Mouse (Mus musculus) kidney, embryonic 14.5 days (tissue): ENCODE data around the gene Tatdn2. TPM values are rescaled to one million over a fixed set of nuclear protein-coding genes. Genes with fewer than 3 reads are reported as not detected.

ENCODE experiments used
- ATAC-seq: fragments of 200-750 bp; cut with Nextera tagmentation; 2 replicates; pipeline ENCODE4 v1.8.0; 2017; ENCODE audit warnings: moderate number of reproducible peaks, mild to moderate bottlenecking, moderate TSS enrichment, moderate library complexity; ENCODE audit not compliant: low FRiP score, low TSS enrichment
- H3K27ac ChIP-seq: fragments of 300-500 bp; sonication (generic); 2 replicates; pipeline ENCODE4 v1.5.1; 2014; ENCODE audit warnings: low read depth, mild to moderate bottlenecking, low read length, moderate library complexity, mixed read lengths
- H3K27me3 ChIP-seq: fragments of 300-500 bp; sonication (generic); 2 replicates; pipeline ENCODE4 v1.6.1; 2014; ENCODE audit warnings: mild to moderate bottlenecking, low read length; ENCODE audit not compliant: control insufficient read depth, insufficient read depth
- H3K36me3 ChIP-seq: fragments of 300-500 bp; sonication (generic); 2 replicates; pipeline ENCODE4 v1.6.1; 2014; ENCODE audit warnings: low read length, mixed read lengths; ENCODE audit not compliant: control insufficient read depth, insufficient read depth
- H3K4me1 ChIP-seq: fragments of 300-500 bp; sonication (generic); 2 replicates; pipeline ENCODE4 v1.6.1; 2014; ENCODE audit warnings: low read length, mixed read lengths; ENCODE audit not compliant: control insufficient read depth, insufficient read depth
- H3K4me2 ChIP-seq: fragments of 300-500 bp; sonication (generic); replicated peaks from 2 replicates; pipeline ENCODE4 v1.6.1; 2014; ENCODE audit warnings: low read depth, mild to moderate bottlenecking, low read length
- H3K4me3 ChIP-seq: fragments of 300-500 bp; sonication (generic); 2 replicates; pipeline ENCODE4 v1.5.1; 2014; ENCODE audit warnings: mild to moderate bottlenecking, low read length
- H3K9ac ChIP-seq: fragments of 300-500 bp; sonication (generic); 2 replicates; pipeline ENCODE4 v1.6.1; 2014; ENCODE audit warnings: low read depth, mild to moderate bottlenecking, low read length, moderate library complexity
- H3K9me3 ChIP-seq: fragments of 300-500 bp; sonication (generic); 2 replicates; pipeline ENCODE4 v1.6.1; 2016; ENCODE audit warnings: low read length; ENCODE audit not compliant: control insufficient read depth
- WGBS: fragments of 180-500 bp; shearing (Covaris S2); extraction: QIAGEN DNeasy Blood & Tissue Kit; methylation state at CpG from one replicate; pipeline ENCODE4 v1.1.7; 2014; 5-methylcytosine and 5-hydroxymethylcytosine counted together
- polyA plus RNA-seq: library from polyadenylated mRNA; unstranded; fragments of >200 nt; fragmentation: Nextera tagmentation; extraction: Ambion mirVana; gene quantifications from 2 replicates; pipeline ENCODE4 v1.2.1, GENCODE M21; 2014

The Tatdn2 gene
- polyA plus RNA-seq, 1 experiment from 2014 or later = 0.93 TPM

DNA sequence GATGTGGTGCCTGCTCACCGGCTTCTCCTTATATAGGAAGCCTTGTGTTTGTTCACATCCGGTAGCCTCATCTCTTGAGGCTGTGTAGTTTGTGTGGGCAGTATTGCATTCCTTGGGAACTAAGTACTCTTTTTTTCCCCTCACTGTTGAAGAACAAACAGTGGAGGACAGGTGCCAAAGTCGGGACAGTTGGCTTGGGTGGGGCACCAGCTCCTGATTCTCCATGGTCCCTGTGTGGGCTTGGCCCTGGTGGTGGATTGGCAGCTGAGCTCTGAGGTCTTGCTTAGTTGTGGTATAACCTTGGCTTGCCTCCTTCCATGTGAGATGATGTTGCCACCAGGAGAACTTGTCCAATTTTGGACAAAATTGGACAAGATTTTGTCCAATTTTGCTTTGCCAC is 23.0 kb downstream of the Tatdn2 start, which contains the start of gene Ghrl:
TSS of gene Ghrl (minus strand) at position 3 of the 400 bp plus-strand sequence.
- Histone ChIP-seq H3K4me1 (no peaks in the 10 kb centered on the region), H3K9ac (no peak within 1 kb of the TSS), H3K36me3 (peaks cover 49% of the 10 kb centered on the region), H3K4me2 (no peak within 1 kb of the TSS), H3K9me3 (no peaks in the 10 kb centered on the region), H3K4me3 (no peak within 1 kb of the TSS), H3K27me3 (no peaks in the 10 kb centered on the region), H3K27ac (no peak within 1 kb of the TSS)
- 93% methylated on average over 3 of the region's 3 CpGs for WGBS
- no peak for ATAC-seq

DNA sequence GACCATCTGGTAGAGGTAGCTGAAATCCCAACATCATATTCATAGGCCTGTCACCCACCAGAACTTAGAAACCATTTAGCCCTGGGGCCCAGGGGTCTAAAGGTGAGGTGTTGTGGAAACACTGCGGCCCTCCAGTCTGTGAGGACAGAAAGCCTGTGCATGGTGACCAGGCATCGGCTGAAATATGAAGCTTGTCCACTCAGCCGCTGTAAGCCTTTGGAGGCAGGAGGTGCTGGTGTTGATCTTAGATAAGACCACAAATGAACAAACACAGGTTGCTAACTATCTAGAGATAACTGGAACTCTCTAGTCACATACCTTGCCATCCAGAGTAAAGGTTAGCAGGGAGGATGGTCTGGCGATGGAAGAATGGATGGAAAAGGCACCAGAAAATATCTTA is 24.2 kb downstream of the Tatdn2 start:
- H3K9ac ChIP-seq = no peak overlapping the region
- ATAC-seq = no peak
- H3K4me3 ChIP-seq = no peak overlapping the region
- H3K4me2 ChIP-seq = no peak overlapping the region
- WGBS = 85% methylated on average over 4 of the region's 4 CpGs
- no peaks in the 10 kb centered on the region for H3K9me3 ChIP-seq
- H3K27me3 ChIP-seq = no peaks in the 10 kb centered on the region
- H3K4me1 ChIP-seq = no peaks in the 10 kb centered on the region
- H3K36me3 ChIP-seq = peaks cover 49% of the 10 kb centered on the region
- H3K27ac ChIP-seq = no peak overlapping the region

DNA sequence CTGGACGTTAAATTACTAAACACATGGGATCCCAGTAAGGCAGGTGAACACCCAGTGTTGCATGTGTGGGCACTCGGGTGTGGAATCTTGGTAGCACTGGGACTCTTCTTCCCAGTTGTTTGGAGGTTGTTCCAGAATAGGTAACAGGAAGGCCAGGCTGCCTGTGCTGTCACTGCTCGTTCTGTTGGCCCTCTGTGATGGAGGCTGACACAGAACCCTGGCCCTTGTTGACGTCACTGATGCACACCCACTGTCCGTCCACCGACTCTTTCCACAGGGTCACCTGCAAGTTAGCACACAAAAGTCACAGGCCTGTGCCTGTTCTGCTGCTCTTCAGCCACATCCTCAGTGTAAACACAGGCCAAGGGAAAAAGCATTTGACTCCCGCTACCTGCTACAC is 31.3 kb downstream of the Tatdn2 start:
- Histone ChIP-seq H3K4me3 (no peak overlapping the region), H3K4me1 (no peaks in the 10 kb centered on the region), H3K9ac (no peak overlapping the region), H3K4me2 (no peak overlapping the region), H3K27ac (no peak overlapping the region), H3K27me3 (no peaks in the 10 kb centered on the region), H3K36me3 (peaks cover 86% of the 10 kb centered on the region), H3K9me3 (no peaks in the 10 kb centered on the region)
- no peak for ATAC-seq
- WGBS = 90% methylated on average over 7 of the region's 7 CpGs

DNA sequence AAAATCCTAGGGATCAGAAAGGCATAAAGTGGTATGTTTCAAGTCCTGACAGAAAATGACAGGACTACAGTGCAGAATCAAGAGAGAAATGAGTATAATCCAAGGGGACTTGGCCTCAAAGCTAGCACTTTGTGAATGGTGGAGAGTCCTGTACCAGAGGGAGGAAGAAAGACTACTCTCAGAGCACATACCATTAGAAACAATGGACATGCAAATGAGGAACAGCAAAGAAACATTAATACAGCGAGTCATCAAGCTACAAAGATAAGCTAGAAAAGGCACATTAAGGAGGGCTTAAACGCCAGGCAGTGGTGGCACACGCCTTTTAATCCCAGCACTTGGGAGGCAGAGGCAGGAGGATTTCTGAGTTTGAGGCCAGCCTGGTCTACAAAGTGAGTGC is 34.4 kb downstream of the Tatdn2 start:
- Histone ChIP-seq H3K9me3 (no peaks in the 10 kb centered on the region), H3K9ac (no peak overlapping the region), H3K36me3 (peaks cover 100% of the 10 kb centered on the region), H3K27ac (no peak overlapping the region), H3K27me3 (no peaks in the 10 kb centered on the region), H3K4me2 (no peak overlapping the region), H3K4me1 (no peaks in the 10 kb centered on the region), H3K4me3 (no peak overlapping the region)
- 90% methylated on average over 3 of the region's 3 CpGs for WGBS
- ATAC-seq = no peak

DNA sequence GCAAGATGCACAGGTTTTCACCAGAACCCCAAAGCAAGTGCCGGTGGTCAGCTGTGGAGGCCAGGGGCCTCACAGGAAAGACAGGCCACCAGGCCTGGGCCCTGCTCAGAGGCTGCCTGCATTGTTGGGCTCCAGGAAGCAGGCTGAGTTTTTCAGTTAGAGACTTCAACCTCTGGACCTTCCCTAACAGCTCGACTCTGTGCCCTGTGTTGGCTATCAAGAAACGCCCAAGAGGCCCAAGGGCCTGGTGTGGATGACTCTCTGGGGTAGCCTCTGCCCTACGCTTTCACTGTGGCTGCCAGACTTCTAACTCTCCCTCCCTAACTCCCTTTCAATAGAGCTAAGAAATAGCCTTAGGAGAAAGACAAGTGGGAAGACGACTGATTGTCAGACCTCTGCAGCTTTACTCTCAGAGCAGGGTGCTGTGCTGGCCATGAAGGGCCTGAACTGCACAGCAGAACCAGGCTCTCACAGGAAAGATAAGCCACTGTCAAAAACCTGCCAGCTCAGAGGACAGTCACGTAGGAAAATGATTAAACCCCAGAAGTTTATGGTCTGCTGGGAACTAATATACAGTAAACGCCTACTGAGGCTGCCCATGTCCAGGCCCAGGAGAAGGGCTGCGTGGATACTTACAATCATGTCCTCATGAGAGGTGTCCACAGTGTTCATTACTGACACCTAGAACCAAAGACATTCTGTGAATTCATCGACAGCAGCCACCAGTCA is 40.6 kb downstream of the Tatdn2 start:
- Histone ChIP-seq H3K4me3 (no peak overlapping the region), H3K4me2 (no peak overlapping the region), H3K4me1 (peaks cover 10% of the 10 kb centered on the region), H3K36me3 (peaks cover 54% of the 10 kb centered on the region), H3K9me3 (no peaks in the 10 kb centered on the region), H3K27me3 (no peaks in the 10 kb centered on the region), H3K9ac (no peak overlapping the region), H3K27ac (no peak overlapping the region)
- WGBS = 92% methylated on average over 9 of the region's 9 CpGs
- ATAC-seq = no peak

DNA sequence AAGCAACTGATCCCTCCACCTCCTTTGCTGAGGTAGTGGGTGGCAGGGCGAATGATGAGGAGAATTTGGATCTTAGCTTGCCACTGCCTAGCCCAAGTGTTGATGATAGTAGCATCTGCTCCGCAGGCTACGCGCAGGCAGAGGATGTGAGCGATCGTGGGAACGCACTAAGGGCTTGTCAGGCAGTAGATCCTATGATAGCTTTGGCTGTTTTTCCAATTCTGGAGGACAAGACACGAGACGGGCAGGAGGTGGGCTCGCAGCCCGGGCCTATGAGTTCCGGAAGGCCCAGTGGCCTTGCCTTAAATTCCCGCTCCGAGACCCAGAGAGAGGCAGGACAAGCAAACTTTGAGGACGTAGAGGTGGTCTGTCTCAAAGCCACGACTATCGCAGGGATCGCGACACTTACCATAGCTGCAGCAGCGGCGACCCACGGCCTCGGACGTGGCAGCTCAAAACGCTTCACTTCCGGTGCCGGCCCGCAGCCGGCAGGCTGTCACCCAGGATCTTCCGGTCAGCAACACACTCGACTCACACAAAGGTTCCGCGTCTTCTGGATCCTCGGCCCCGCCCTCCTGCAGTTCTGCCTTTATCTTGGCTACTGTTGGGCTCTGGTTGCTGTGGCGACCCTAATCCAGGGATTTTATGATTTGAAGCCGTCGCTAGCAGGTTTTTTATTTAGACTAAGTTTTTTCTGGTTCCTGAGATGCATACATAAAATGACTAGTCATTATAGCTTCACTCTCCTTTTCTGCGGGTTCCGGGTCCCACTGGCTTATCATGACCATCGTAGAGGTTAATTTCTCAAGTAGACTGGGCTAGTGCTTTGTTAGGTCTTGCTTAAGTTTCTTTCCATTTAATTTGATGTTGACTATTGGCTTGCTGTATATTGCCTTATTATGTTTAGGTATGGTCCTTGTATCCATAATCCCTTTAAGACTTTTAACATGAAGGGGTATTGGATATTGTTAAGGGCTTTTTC is 43.7 kb downstream of the Tatdn2 start, which contains the start of gene Sec13:
TSS of gene Sec13 (minus strand) at position 508 of the 982 bp plus-strand sequence.
- peaks cover 24% of the 10 kb centered on the region for H3K36me3 ChIP-seq
- H3K9me3 ChIP-seq = no peaks in the 10 kb centered on the region
- H3K9ac ChIP-seq = peak within 1 kb of the TSS; percentile 86
- H3K27ac ChIP-seq = no peak within 1 kb of the TSS
- H3K4me2 ChIP-seq = peak within 1 kb of the TSS; percentile 85
- H3K27me3 ChIP-seq = no peaks in the 10 kb centered on the region
- WGBS = 7% methylated on average over 41 of the region's 41 CpGs
- peak; percentile 80 for ATAC-seq
- peak within 1 kb of the TSS; percentile 95 for H3K4me3 ChIP-seq
- H3K4me1 ChIP-seq = peaks cover 10% of the 10 kb centered on the region

DNA sequence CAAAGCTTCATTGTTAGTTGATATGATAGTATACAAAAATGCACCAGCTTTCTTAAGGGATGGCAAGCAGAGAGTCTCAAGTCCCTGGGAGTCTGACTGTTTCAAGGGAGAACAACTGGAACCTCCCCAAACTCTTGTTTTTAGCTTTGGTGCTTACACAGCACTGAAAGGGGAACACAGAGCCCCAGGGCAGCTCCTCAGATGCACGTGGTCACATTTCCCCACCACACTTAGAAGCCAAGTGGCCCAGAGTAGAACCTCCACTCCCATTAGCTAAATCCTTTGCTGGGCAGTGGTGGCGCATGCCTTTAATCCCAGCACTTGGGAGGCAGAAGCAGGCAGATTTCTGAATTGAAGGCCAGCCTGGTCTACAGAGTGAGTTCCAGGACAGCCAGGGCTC is 44.6 kb downstream of the Tatdn2 start:
- Histone ChIP-seq H3K4me2 (no peak overlapping the region), H3K27ac (no peak overlapping the region), H3K27me3 (no peaks in the 10 kb centered on the region), H3K4me3 (no peak overlapping the region), H3K4me1 (peaks cover 10% of the 10 kb centered on the region), H3K9me3 (no peaks in the 10 kb centered on the region), H3K9ac (no peak overlapping the region), H3K36me3 (peaks cover 15% of the 10 kb centered on the region; the same call in 1 of the 2 replicates)
- WGBS = 75% methylated on average over 2 of the region's 2 CpGs
- ATAC-seq = no peak

DNA sequence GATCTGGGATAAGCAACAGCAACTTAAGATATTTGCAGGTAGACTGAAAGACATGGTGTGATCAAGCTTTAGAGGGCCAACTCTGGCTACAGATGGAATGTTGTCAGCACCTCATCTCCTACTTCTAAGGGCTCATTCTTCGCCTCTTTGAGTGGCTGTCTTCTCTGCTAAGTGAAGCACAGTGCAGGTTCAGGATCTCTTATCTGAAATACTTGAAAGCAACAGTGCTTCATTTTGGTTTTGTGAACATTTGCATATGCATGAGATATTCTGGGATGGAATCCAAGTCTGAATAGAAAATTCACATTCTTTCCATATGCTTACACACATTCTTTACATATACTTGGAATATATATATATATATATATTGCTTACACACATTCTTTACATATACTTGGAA is 45.5 kb downstream of the Tatdn2 start:
- Histone ChIP-seq H3K4me1 (peaks cover 10% of the 10 kb centered on the region), H3K27me3 (no peaks in the 10 kb centered on the region), H3K9ac (no peak overlapping the region), H3K9me3 (no peaks in the 10 kb centered on the region), H3K27ac (no peak overlapping the region), H3K36me3 (peaks cover 10% of the 10 kb centered on the region; the same call in 1 of the 2 replicates), H3K4me2 (no peak overlapping the region), H3K4me3 (no peak overlapping the region)
- no peak for ATAC-seq
- WGBS = 85% methylated on average over 1 of the region's 1 CpGs

DNA sequence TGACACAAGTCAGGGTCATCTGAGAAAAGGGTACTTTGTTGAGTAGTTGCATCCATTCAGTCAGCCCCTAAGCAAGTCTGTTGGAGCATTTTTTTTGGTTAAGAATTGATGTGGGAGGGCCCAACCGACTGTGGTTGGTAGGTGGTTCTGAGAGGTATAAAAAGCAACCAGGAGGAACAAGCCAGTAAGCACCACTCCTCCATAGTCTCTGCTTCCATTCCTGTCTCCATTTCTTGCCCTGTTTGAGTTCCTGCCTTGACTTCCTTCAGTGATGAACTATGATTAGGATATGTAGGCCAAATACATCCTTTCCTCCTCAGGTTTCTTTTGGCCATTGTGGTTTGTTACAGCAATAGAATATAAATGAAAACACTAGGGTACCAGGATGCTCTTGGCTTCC is 46.3 kb downstream of the Tatdn2 start:
- Histone ChIP-seq H3K9ac (no peak overlapping the region), H3K9me3 (no peaks in the 10 kb centered on the region), H3K36me3 (0 out of 2 replicates have a peak, but pooled peaks cover 2% of the 10 kb centered on the region), H3K27me3 (no peaks in the 10 kb centered on the region), H3K27ac (no peak overlapping the region), H3K4me1 (peaks cover 10% of the 10 kb centered on the region), H3K4me3 (no peak overlapping the region), H3K4me2 (no peak overlapping the region)
- WGBS = 43% methylated on average over 1 of the region's 1 CpGs
- ATAC-seq = no peak
